Mouse (Mus musculus) adrenal gland, postnatal 0 days (tissue): ENCODE measurements around the gene Gnptab. TPM values are rescaled to one million over a fixed set of nuclear protein-coding genes. Genes with fewer than 3 reads are reported as not detected.

Source experiments
- polyA plus RNA-seq: library from polyadenylated mRNA; unstranded; fragments of >200 nt; fragmentation: Nextera tagmentation; extraction: Ambion mirVana; gene quantifications from 2 replicates; pipeline ENCODE4 v1.2.1, GENCODE M21; 2015

The Gnptab gene
- 8.2 and 10.7 TPM in 2 replicates for polyA plus RNA-seq

GRCm38 (mm10) chr10:88379013-88379885, at the start of gene Gnptab, which contains the start of gene Dram1:
Gene Gnptab, plus strand, starts transcription at chr10:88379132.
Gene Dram1, minus strand, starts transcription at chr10:88379080.

DNA sequence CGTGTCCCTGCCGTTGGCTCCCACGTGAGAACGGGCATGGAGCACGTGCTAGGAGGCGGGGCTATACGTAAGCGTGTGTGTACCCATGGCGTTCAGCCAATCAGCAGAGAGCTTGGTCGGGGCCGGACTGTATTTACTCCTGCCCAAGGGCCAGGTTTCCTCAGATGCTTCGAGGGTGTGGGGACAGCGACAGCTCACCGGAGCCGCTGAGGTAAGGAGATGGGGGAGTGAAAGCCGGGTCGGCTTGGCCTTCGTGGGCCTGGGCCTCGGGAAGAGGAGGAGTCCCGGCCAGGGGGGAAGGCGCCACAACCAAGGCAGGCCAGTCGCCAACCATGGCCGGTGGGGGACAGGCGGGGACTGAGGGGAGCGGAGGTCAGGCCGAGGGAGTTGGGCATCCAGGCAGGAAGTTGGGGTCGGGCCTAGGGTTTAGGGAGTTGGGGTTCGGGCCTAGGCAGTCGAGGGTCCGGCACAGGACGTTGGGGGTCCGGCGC, 80.6 kb downstream of the Gnptab start, which contains the start of gene Sycp3:
TSS of gene Sycp3 (plus strand) at position 68 of the 491 bp plus-strand sequence.

Other genes starting within 250 kb of the Gnptab start
- 2.9 TPM in 2 replicates for gene Parpbp, start 232.2 kb upstream of the Gnptab start, polyA plus RNA-seq
- gene Nup37, start 232.1 kb upstream of the Gnptab start, polyA plus RNA-seq = 59.3 and 77.7 TPM in 2 replicates
- 180 and 213 TPM in 2 replicates for gene Washc3, start 178.0 kb upstream of the Gnptab start, polyA plus RNA-seq
- gene Dram1, start 52 bp upstream of the Gnptab start, polyA plus RNA-seq = 3.6 and 4.1 TPM in 2 replicates
- 0.66 and 1.1 TPM in 2 replicates for gene Sycp3, start 80.4 kb downstream of the Gnptab start, polyA plus RNA-seq
- gene Chpt1, start 124.9 kb downstream of the Gnptab start, polyA plus RNA-seq = 61.6 and 88.0 TPM in 2 replicates
- 1.8 and 14.2 TPM in 2 replicates for gene Mybpc1, start 226.0 kb downstream of the Gnptab start, polyA plus RNA-seq